Mouse (Mus musculus) cortical plate, adult 2 months (tissue): Measurements from ENCODE around the gene Ttyh3.

Experiments used
- CTCF ChIP-seq: fragments of 200-500 bp; IDR thresholded peaks from 2 replicates; pipeline ENCODE4 v1.5.1; 2011; ENCODE audit warnings: mild to moderate bottlenecking, control low read depth, low read length; ENCODE audit not compliant: insufficient read depth; ENCODE audit errors: extremely low read depth
- POLR2A ChIP-seq: fragments of 200-500 bp; IDR thresholded peaks from 2 replicates; pipeline ENCODE4 v1.6.1; 2011; ENCODE audit warnings: mild to moderate bottlenecking, low read length, control low read depth; ENCODE audit not compliant: insufficient read depth; ENCODE audit errors: extremely low read depth

GRCm38 (mm10) chr5:140637989-140638388 is 10.8 kb downstream of the Ttyh3 start:
- TF ChIP-seq POLR2A (no peak), CTCF (no peak)
